Mouse (Mus musculus) macrophage (primary cell): ENCODE data around the gene Jmjd1c. TPM values are rescaled to one million over a fixed set of nuclear protein-coding genes. Genes with fewer than 3 reads are reported as not detected.

Experiments used
- H3K27ac ChIP-seq: fragments of 350-480 bp; formaldehyde crosslinking; 2 replicates; pipeline ENCODE4 v1.9.0; 2021
- H3K36me3 ChIP-seq: fragments of 350-480 bp; formaldehyde crosslinking; 2 replicates; pipeline ENCODE4 v1.9.0; 2021; ENCODE audit errors: inconsistent target
- H3K4me3 ChIP-seq: fragments of 350-480 bp; formaldehyde crosslinking; 2 replicates; pipeline ENCODE4 v1.9.0; 2021; ENCODE audit errors: inconsistent target
- H3K79me2 ChIP-seq: fragments of 350-480 bp; formaldehyde crosslinking; 2 replicates; pipeline ENCODE4 v1.9.0; 2021; ENCODE audit errors: inconsistent target
- WGBS: methylation state at CpG from one replicate; pipeline ENCODE4 v1.1.7; 2026; ENCODE audit warnings: inconsistent platforms; ENCODE audit not compliant: missing documents; 5-methylcytosine and 5-hydroxymethylcytosine counted together
- polyA plus RNA-seq: library from polyadenylated mRNA; stranded (reverse); fragments of 250-400 nt; gene quantifications from 3 replicates; pipeline ENCODE4 v1.2.4, GENCODE M21; 2018; ENCODE audit warnings: inconsistent platforms

The Jmjd1c gene
- polyA plus RNA-seq, 1 experiment from 2014 or later, result 50.4 TPM

DNA sequence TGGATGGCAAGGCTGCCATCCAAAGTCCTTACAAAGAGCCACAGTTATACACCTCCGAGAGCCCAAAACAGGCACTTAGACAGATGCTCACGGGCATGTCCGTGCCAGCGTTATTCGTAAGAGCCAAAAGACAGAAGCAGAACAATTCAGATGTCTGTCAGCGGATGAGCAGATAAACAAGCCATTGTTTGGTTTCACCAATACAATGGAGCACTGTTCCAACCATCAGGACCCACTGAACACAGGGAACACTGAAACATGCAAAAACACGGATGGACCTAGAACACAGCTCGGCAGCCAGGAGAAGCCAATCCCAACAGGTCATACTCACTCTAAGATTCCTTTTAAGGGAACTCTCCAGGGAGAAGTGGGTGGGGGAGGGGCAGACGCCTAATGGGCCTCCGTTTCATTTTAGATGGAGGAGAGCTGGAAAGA is 34.5 kb upstream of the Jmjd1c start:
- H3K36me3 ChIP-seq, result no peaks in the 10 kb centered on the region
- H3K27ac ChIP-seq, result no peak overlapping the region
- H3K4me3 ChIP-seq, result no peak overlapping the region
- 97% methylated on average over 10 of the region's 10 CpGs for WGBS
- peaks cover 45% of the 10 kb centered on the region; the same call in 1 of the 2 replicates for H3K79me2 ChIP-seq

GRCm38 (mm10) chr10:67061823-67062222 is 34.1 kb upstream of the Jmjd1c start:
- Histone ChIP-seq H3K79me2 (peaks cover 48% of the 10 kb centered on the region; the same call in 1 of the 2 replicates), H3K27ac (no peak overlapping the region), H3K36me3 (no peaks in the 10 kb centered on the region), H3K4me3 (no peak overlapping the region)
- 78% methylated on average over 4 of the region's 4 CpGs for WGBS

DNA sequence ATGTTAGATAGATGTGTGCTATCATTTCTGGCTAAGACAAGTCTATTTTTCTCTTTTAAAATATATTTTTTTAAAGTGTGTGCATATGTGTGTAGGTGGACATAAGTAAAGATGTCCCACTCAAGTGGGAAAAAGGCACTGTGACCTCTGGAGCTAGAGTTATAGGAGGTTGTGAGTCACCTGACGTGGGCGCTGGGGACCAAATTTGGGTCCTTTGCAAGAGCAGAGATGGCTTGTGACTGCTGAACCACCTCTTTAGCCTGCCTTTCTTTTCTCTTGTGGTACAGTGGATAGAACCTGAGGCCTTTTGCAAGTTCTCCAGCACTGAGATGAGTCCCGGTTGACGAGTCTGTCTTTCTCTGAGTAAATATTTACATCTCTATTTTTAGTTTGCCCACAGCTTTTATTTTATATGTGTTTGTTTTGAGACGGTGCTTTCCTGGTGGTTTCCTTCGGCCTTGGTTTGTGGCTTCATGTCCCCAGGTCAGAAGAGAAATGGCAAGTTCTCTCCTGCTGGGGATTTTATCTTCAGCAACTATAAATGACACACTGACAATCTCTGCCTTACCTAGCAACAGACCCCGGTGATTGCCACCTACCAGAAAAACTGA is 30.5 kb upstream of the Jmjd1c start:
- Histone ChIP-seq H3K79me2 (peaks cover 69% of the 10 kb centered on the region), H3K27ac (no peak overlapping the region), H3K36me3 (no peaks in the 10 kb centered on the region), H3K4me3 (no peak overlapping the region)
- WGBS, result 72% methylated on average over 7 of the region's 7 CpGs

DNA sequence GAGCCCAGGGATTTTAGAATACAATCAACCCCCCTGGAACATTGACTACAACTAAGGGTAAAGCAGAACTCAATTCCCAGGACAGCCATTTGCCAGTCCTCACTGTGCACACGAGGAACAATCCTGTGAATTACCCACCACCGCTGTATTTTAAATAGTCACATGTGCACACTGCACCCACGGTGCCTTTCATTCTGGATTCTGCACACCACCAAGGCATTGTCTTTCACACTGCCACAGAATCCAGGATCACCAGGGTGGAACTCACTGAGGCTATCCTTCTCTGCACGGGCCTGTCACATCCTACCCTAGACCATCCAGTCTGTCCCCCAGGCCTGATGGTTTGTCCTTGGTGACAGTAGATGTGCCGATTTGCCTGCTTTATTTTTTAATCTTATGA is 30.0 kb upstream of the Jmjd1c start:
- H3K79me2 ChIP-seq, result peaks cover 74% of the 10 kb centered on the region
- no peaks in the 10 kb centered on the region for H3K36me3 ChIP-seq
- no peak overlapping the region for H3K4me3 ChIP-seq
- WGBS, result 86% methylated on average over 5 of the region's 5 CpGs
- H3K27ac ChIP-seq, result no peak overlapping the region

- 92% methylated on average over 2 of the region's 3 CpGs for WGBS
- H3K4me3 ChIP-seq, result no peak overlapping the region
- no peaks in the 10 kb centered on the region for H3K36me3 ChIP-seq
- peaks cover 79% of the 10 kb centered on the region for H3K79me2 ChIP-seq
- no peak overlapping the region for H3K27ac ChIP-seq
These were observed 29.5 kb upstream of the Jmjd1c start for GRCm38 (mm10) chr10:67066421-67066820.

- H3K27ac ChIP-seq, result peak overlapping the region; percentile 27; the same call in 1 of the 2 replicates
- peak overlapping the region; percentile 12; the same call in 1 of the 2 replicates for H3K4me3 ChIP-seq
- H3K36me3 ChIP-seq, result no peaks in the 10 kb centered on the region
- H3K79me2 ChIP-seq, result peaks cover 95% of the 10 kb centered on the region
- 3% methylated on average over 10 of the region's 10 CpGs for WGBS
These were observed 26.9 kb upstream of the Jmjd1c start for GRCm38 (mm10) chr10:67069013-67069412.

DNA sequence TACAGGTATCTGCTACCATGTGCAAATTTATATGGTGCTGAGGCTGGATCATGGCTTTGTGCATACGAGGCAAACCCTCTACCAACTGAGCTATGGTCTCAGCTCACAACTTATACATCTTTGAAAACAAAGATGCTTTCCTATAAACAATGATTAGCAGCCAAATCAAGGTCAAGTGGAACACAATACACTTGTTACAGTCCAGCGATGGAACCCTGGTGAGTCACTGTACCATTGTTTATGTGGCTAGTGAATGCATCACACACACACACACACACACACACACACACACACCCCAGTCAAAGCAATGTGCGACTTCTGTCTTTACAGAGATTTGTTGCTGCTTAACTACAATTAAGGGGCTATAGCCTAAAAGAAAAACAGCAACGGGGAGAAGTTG is 24.5 kb upstream of the Jmjd1c start:
- H3K4me3 ChIP-seq, result peak overlapping the region; percentile 12; the same call in 1 of the 2 replicates
- whole genome bisulfite sequencing, result 61% methylated on average over 2 of the region's 4 CpGs
- H3K27ac ChIP-seq, result peak overlapping the region; percentile 65
- H3K36me3 ChIP-seq, result no peaks in the 10 kb centered on the region
- H3K79me2 ChIP-seq, result peaks cover 95% of the 10 kb centered on the region

DNA sequence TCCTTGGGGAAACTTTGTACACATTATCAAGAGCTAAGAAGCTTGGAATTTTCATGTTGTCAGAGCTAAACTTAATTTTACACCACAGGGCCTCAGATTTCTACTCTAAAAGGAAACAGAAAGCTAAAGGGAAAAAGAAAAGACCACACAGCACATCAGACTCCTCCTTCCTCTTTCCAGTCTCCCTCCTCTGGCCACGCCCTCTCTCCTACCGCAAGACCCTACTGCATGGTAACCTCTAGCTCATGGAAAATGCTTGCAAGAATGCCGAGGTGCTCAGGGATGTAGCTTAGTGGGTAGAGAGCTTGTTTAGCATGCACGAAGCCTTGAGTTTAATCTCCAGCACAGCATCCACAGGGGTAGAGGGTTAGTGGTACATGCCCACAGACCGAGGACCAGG is 24.0 kb upstream of the Jmjd1c start:
- no peaks in the 10 kb centered on the region for H3K36me3 ChIP-seq
- H3K27ac ChIP-seq, result peak overlapping the region; percentile 65
- H3K79me2 ChIP-seq, result peaks cover 95% of the 10 kb centered on the region
- peak overlapping the region; percentile 12; the same call in 1 of the 2 replicates for H3K4me3 ChIP-seq
- 33% methylated on average over 5 of the region's 5 CpGs for WGBS

DNA sequence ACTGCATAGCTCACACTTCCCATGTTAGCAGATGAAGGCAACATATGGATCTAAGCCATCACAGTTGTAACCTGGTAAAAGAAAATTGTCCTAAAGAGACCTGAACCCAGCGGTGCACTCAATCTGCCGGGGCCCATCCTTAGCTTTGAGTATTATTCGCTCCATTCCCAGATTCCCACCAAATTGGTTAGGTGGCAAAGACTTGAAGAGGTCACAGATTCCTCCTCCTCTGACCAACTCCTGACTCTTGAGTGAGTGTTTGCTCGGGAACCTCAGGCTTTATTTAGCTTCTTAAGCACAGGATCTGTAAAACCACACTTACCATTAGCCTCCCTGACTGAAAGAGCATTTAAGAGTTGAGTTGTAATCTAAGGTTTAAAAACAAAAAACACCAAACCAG is 23.3 kb upstream of the Jmjd1c start:
- WGBS, result 75% methylated on average over 4 of the region's 4 CpGs
- Histone ChIP-seq H3K36me3 (no peaks in the 10 kb centered on the region), H3K79me2 (peaks cover 95% of the 10 kb centered on the region), H3K27ac (no peak overlapping the region), H3K4me3 (no peak overlapping the region)

GRCm38 (mm10) chr10:67073577-67073976 is 22.3 kb upstream of the Jmjd1c start:
- H3K79me2 ChIP-seq, result peaks cover 95% of the 10 kb centered on the region
- H3K27ac ChIP-seq, result no peak overlapping the region
- 86% methylated on average over 8 of the region's 8 CpGs for whole genome bisulfite sequencing
- H3K4me3 ChIP-seq, result no peak overlapping the region
- no peaks in the 10 kb centered on the region for H3K36me3 ChIP-seq

GRCm38 (mm10) chr10:67075931-67076878 is 19.7 kb upstream of the Jmjd1c start:
- no peaks in the 10 kb centered on the region for H3K36me3 ChIP-seq
- 90% methylated on average over 20 of the region's 21 CpGs for WGBS
- H3K4me3 ChIP-seq, result no peak overlapping the region
- H3K79me2 ChIP-seq, result peaks cover 89% of the 10 kb centered on the region
- no peak overlapping the region for H3K27ac ChIP-seq

DNA sequence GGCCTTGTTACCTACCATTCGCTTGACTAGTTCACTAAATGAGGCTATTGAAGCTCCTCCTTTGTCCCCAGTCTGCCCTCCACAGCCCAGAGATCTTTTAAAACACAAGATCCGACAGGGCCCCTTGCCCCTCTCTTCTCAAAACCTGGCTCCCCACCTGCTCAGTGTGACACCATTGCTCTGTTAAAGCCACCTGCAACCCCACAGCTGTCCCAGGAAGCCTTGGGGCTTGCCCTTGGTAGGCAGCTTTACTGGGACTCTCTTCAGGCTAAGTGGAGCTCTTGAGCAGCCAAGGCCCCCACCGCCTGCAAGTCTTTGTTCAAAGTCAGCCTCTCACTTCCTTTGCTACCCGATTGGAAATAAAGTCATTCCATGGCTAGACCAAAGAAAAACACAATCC is 16.9 kb upstream of the Jmjd1c start:
- Histone ChIP-seq H3K79me2 (peaks cover 87% of the 10 kb centered on the region), H3K4me3 (no peak overlapping the region), H3K36me3 (no peaks in the 10 kb centered on the region), H3K27ac (no peak overlapping the region)
- WGBS, result 92% methylated on average over 4 of the region's 4 CpGs

DNA sequence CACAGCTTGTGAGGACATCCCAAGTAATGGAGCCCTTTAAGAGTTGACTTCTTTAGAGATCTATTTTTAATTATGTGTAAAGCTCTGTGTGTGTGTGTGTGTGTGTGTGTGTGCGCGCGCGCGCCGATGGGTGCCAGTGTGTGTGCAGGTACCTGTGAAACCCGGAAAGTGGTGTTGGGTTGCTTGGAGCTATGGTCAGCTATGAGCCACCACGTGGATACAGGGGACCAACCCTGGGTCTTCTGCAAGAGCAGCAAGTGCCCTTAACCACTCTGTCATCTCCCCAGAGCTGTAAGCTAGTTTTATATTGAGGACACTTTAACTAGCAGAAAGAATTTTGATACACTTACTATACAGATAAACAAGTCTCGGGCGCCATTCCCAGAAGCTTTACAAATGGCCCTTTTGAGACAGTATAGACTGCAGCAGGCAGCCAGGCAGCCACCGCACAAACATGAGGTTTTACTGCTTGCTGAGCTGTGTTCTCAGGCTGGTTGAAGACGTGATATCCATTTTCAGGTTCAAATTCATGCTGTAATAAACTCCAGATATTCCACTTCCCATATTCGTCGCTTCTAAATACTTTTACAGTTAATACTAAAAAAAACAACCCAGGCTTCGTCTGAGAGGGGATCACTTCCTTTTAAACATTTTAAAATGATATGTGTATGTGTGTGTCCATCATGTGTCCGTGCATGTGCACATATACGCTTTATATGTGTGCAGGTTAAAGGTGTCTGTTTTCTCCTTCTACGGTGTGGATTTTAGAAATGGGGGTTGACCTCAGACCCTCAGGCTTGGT is 14.5 kb upstream of the Jmjd1c start:
- Histone ChIP-seq H3K79me2 (peaks cover 87% of the 10 kb centered on the region; the same call in 1 of the 2 replicates), H3K4me3 (no peak overlapping the region)
- WGBS, result 82% methylated on average over 16 of the region's 18 CpGs

GRCm38 (mm10) chr10:67082531-67082930 is 13.4 kb upstream of the Jmjd1c start:
- no peak overlapping the region for H3K27ac ChIP-seq
- WGBS, result 93% methylated on average over 3 of the region's 4 CpGs

More for the DNA sequence above, 14.5 kb upstream of the Jmjd1c start:
- Histone ChIP-seq H3K36me3 (no peaks in the 10 kb centered on the region), H3K27ac (no peak overlapping the region)

More at GRCm38 (mm10) chr10:67082531-67082930, 13.4 kb upstream of the Jmjd1c start:
- no peaks in the 10 kb centered on the region for H3K36me3 ChIP-seq
- no peak overlapping the region for H3K4me3 ChIP-seq
- H3K79me2 ChIP-seq, result peaks cover 87% of the 10 kb centered on the region; the same call in 1 of the 2 replicates
